Mouse (Mus musculus): Measurements from ENCODE around the gene Lce3f. TPM values are rescaled to one million over a fixed set of nuclear protein-coding genes. Genes with fewer than 3 reads are reported as not detected.

The Lce3f gene
- not detected in 2 replicates for polyA plus RNA-seq (2012; rRNA removed)

DNA sequence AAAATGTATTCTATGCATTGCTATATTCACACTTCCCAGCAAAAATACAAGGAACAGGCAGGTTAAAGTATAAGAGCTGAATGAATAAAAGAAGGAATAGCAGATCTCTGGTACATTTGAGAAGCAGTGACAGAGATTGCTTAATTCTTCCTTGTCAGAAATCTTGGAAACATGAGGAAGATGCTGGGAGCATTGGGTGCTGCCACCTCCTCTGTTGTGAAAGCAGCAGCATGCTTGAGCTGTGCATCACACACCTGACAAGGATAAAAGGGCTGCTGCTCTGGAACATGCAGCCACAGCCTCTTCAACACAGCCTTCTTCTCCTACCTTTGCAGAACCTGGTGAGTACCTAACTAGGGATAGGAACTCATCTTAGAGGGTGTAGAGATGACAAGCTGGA is at the start of gene Lce3f:
Gene Lce3f (plus strand): TSS at position 301 of the 400 bp plus-strand sequence.
- no peak for DNase-seq (ENCODE audit: low read depth)
- no peak for TF ChIP-seq POLR2A (IDR thresholded peaks at IDR 0.05; ENCODE audit: borderline replicate concordance, extremely low read depth, insufficient read depth, insufficient read length, poor library complexity, severe bottlenecking)
- no peak for TF ChIP-seq CTCF (IDR thresholded peaks at IDR 0.05; ENCODE audit: borderline replicate concordance, extremely low read depth, insufficient read depth, insufficient read length)

DNA sequence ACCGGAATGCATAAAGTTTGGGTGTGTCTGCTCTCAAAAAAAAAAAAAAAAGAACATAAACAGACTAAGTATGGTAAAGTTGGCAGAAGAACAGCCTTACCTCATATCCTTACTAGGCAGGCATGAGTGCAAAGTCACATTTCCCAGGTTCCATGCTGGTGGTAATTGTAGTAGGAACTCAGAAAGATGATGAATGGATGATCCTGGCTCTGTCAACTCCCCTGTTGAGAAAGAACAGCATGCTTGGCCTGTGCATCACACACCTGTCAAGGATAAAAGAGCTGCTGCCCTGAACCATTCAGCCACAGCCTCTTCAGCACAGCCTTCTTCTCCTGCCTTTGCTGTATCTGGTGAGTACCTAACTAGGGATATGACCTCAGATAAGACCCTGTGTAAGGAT is 47.8 kb upstream of the Lce3f start, which contains the start of gene Lce3c:
Gene Lce3c (plus strand): TSS at position 301 of the 400 bp plus-strand sequence.
- TF ChIP-seq CTCF (IDR thresholded peaks at IDR 0.05; ENCODE audit: borderline replicate concordance, extremely low read depth, insufficient read depth, insufficient read length) = no peak
- no peak for TF ChIP-seq POLR2A (IDR thresholded peaks at IDR 0.05; ENCODE audit: borderline replicate concordance, extremely low read depth, insufficient read depth, insufficient read length, poor library complexity, severe bottlenecking)
- DNase-seq (ENCODE audit: low read depth) = no peak

- DNase-seq (ENCODE audit: low read depth) = no peak
- TF ChIP-seq CTCF (IDR thresholded peaks at IDR 0.05; ENCODE audit: borderline replicate concordance, extremely low read depth, insufficient read depth, insufficient read length) = no peak
- no peak for TF ChIP-seq POLR2A (IDR thresholded peaks at IDR 0.05; ENCODE audit: borderline replicate concordance, extremely low read depth, insufficient read depth, insufficient read length, poor library complexity, severe bottlenecking)
These were observed 34.9 kb upstream of the Lce3f start, which contains the start of gene Lce3d for GRCm38 (mm10) chr3:92957090-92957489. Gene Lce3d, plus strand, starts transcription at chr3:92957390.

DNA sequence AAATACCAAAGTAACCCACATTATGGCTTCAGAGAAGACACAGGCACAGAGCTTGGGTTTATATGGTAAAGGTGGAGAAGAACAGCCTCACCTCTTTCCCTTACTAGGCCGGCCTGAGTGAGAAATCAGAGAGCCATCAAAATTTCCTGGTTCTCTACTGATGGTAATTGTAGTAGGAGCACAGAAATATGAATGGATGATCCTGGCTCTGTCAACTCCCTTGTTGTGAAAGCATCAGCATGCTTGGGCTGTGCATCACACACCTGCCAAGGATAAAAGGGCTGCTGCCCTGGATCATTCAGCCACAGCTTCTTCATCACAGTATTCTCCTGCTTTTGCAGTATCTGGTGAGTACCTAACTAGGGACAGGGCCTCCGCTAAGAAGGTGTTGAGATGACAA is 25.3 kb upstream of the Lce3f start, which contains the start of gene Lce3e:
Gene Lce3e (plus strand): TSS at position 301 of the 400 bp plus-strand sequence.
- no peak for TF ChIP-seq CTCF (IDR thresholded peaks at IDR 0.05; ENCODE audit: borderline replicate concordance, extremely low read depth, insufficient read depth, insufficient read length)
- no peak for TF ChIP-seq POLR2A (IDR thresholded peaks at IDR 0.05; ENCODE audit: borderline replicate concordance, extremely low read depth, insufficient read depth, insufficient read length, poor library complexity, severe bottlenecking)
- no peak for DNase-seq (ENCODE audit: low read depth)

GRCm38 (mm10) chr3:92978484-92978883 is 13.5 kb upstream of the Lce3f start:
- TF ChIP-seq CTCF (IDR thresholded peaks at IDR 0.05; ENCODE audit: borderline replicate concordance, extremely low read depth, insufficient read depth, insufficient read length) (no peak), POLR2A (IDR thresholded peaks at IDR 0.05; ENCODE audit: borderline replicate concordance, extremely low read depth, insufficient read depth, insufficient read length, poor library complexity, severe bottlenecking) (no peak)

DNA sequence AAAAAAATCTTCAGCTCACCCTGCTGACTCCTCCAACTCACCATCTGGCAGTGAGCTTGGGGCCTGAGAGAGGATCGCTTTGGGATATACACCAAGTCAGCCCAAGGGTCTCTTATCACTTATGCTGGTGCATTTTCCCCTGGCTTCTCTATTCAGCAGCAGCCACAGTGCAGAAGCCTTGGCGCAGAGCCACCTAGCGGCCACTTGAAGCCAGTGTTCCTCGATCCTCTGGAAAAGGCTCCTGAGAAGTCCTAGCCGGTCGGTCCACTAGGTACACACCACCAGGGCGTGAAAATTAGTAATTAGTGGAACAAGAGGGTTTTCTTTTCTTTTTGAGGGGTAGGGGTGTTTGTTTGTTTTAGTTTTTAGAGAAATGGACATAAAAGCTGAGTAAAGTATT is 6.7 kb downstream of the Lce3f start:
- TF ChIP-seq CTCF (IDR thresholded peaks at IDR 0.05; ENCODE audit: borderline replicate concordance, extremely low read depth, insufficient read depth, insufficient read length) = peak; percentile 98
- no peak for TF ChIP-seq POLR2A (IDR thresholded peaks at IDR 0.05; ENCODE audit: borderline replicate concordance, extremely low read depth, insufficient read depth, insufficient read length, poor library complexity, severe bottlenecking)
- peak; percentile 88 for DNase-seq (ENCODE audit: low read depth)

More at GRCm38 (mm10) chr3:92978484-92978883, 13.5 kb upstream of the Lce3f start:
- DNase-seq (ENCODE audit: low read depth) = no peak

- TF ChIP-seq POLR2A (IDR thresholded peaks at IDR 0.05; ENCODE audit: borderline replicate concordance, extremely low read depth, insufficient read depth, insufficient read length, poor library complexity, severe bottlenecking) (no peak), CTCF (IDR thresholded peaks at IDR 0.05; ENCODE audit: borderline replicate concordance, extremely low read depth, insufficient read depth, insufficient read length) (no peak)
- DNase-seq (ENCODE audit: low read depth) = no peak
These were observed 8.6 kb downstream of the Lce3f start for GRCm38 (mm10) chr3:93000621-93001020.

- peak; percentile 46 for DNase-seq (ENCODE audit: low read depth)
- no peak for TF ChIP-seq POLR2A (IDR thresholded peaks at IDR 0.05; ENCODE audit: borderline replicate concordance, extremely low read depth, insufficient read depth, insufficient read length, poor library complexity, severe bottlenecking)
- TF ChIP-seq CTCF (IDR thresholded peaks at IDR 0.05; ENCODE audit: borderline replicate concordance, extremely low read depth, insufficient read depth, insufficient read length) = no peak
These were observed 10.8 kb downstream of the Lce3f start for GRCm38 (mm10) chr3:93002843-93003242.

DNA sequence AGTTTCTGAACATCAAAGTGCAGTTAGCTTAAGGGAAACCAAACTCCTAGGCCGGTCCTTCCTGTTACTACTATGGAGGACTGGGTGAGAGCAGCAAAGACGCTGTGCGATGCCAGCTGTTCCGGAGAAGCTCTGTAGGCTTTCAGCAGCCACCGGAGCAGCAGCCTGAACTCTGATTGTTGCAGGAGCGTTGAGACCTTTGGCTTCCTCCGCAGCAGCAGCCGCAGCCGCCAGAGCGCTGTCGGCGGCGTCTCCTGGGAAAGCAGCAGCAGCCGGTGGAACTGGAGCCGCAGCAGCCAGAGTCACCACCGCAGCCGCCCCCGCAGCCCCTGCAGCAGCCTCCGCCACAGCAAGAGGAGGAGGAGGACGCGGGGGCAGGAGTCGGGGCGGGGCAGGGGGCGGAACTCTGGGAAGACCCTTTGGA is 22.4 kb downstream of the Lce3f start:
- no peak for TF ChIP-seq POLR2A (IDR thresholded peaks at IDR 0.05; ENCODE audit: borderline replicate concordance, extremely low read depth, insufficient read depth, insufficient read length, poor library complexity, severe bottlenecking)
- TF ChIP-seq CTCF (IDR thresholded peaks at IDR 0.05; ENCODE audit: borderline replicate concordance, extremely low read depth, insufficient read depth, insufficient read length) = no peak
- peak; percentile 87 for DNase-seq (ENCODE audit: low read depth)

GRCm38 (mm10) chr3:93014871-93015270 is 22.8 kb downstream of the Lce3f start:
- DNase-seq (ENCODE audit: low read depth) = no peak
- TF ChIP-seq CTCF (IDR thresholded peaks at IDR 0.05; ENCODE audit: borderline replicate concordance, extremely low read depth, insufficient read depth, insufficient read length) = no peak
- TF ChIP-seq POLR2A (IDR thresholded peaks at IDR 0.05; ENCODE audit: borderline replicate concordance, extremely low read depth, insufficient read depth, insufficient read length, poor library complexity, severe bottlenecking) = no peak

- no peak for TF ChIP-seq CTCF (IDR thresholded peaks at IDR 0.05; ENCODE audit: borderline replicate concordance, extremely low read depth, insufficient read depth, insufficient read length)
- DNase-seq (ENCODE audit: low read depth) = no peak
These were observed 23.6 kb downstream of the Lce3f start, which contains the start of gene Crct1 for GRCm38 (mm10) chr3:93015460-93016104. Gene Crct1, minus strand, starts transcription at chr3:93015687.

GRCm38 (mm10) chr3:93018960-93019359 is 26.9 kb downstream of the Lce3f start, which contains the start of gene Lce1m:
Gene Lce1m, minus strand, starts transcription at chr3:93019060.
- TF ChIP-seq POLR2A (IDR thresholded peaks at IDR 0.05; ENCODE audit: borderline replicate concordance, extremely low read depth, insufficient read depth, insufficient read length, poor library complexity, severe bottlenecking) = no peak
- no peak for TF ChIP-seq CTCF (IDR thresholded peaks at IDR 0.05; ENCODE audit: borderline replicate concordance, extremely low read depth, insufficient read depth, insufficient read length)
- DNase-seq (ENCODE audit: low read depth) = no peak
